15 mouse cellular contexts compared by ENCODE assay signal in the genomic region with DNA sequence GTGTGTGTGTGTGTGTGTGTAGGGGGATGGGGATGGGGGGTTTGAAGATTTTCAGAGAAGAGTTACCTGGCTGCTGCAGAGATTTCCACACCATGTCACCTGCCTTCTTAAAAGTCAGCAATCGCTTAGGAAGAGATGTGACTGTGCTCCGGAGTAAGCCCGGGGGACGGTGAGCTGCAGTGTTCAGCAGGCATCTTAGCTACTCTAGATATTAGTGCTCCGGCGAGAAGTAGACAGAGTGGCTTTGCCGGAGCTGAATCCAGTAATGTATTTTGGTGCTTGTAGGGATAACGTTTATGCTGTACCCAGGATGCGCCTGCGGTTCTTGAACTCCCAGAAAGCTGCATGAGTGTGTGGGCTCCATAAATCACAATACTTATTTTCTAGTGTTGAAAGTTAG. TPM values are rescaled to one million over a fixed set of nuclear protein-coding genes. Genes with fewer than 3 reads are reported as not detected.
DNase-seq lines count a peak whose midpoint lies in the region; ATAC-seq lines count a peak whose summit lies in the region.
"Had no signal": no experiment of that assay in that cellular context is flagged by ENCODE, and none has a peak within 500 bp of the region (broad histone marks: within the 10 kb centered on the region; RNA-seq: fewer than 3 reads in every experiment).

No protein-coding gene starts in this region.

- no peaks in the 10 kb centered on the region for H3K27me3 ChIP-seq in hindbrain, embryonic 13.5 days
- no peaks in the 10 kb centered on the region for H3K27me3 ChIP-seq in hindbrain, embryonic 10.5 days (ENCODE audit: insufficient read depth, poor library complexity, severe bottlenecking)
- no peaks in the 10 kb centered on the region for H3K27me3 ChIP-seq in forebrain, embryonic 14.5 days (replicated peaks; ENCODE audit: control insufficient read depth, insufficient read depth, low read length)
- H3K27me3 ChIP-seq in neural tube, embryonic 14.5 days (ENCODE audit: control insufficient read depth, insufficient read depth, low read length) = no peaks in the 10 kb centered on the region

- DNase-seq in hindbrain, embryonic 10.5 days (ENCODE audit: low spot score) = no peak
- DNase-seq in forebrain, embryonic 14.5 days (ENCODE audit: low spot score) = peak; percentile 44
- DNase-seq in left cerebral cortex, postnatal 25 days (ENCODE audit: low spot score in 2 of 2) = peak; percentile 35 to 41
- no peak for DNase-seq in adrenal gland, adult 18-20 months (ENCODE audit: low spot score in 2 of 2)
- DNase-seq in ovary, postnatal 14 days (ENCODE audit: low spot score) = no peak
- DNase-seq in thymus, postnatal 4 days = no peak

- H3K4me1 ChIP-seq in hindbrain, embryonic 13.5 days (replicated peaks) = peaks cover 15% of the 10 kb centered on the region
- H3K4me1 ChIP-seq in hindbrain, embryonic 10.5 days (replicated peaks) = no peaks in the 10 kb centered on the region
- H3K4me1 ChIP-seq in forebrain, embryonic 14.5 days (ENCODE audit: control insufficient read depth, insufficient read depth, low read length) = no peaks in the 10 kb centered on the region; the same call in 1 of the 2 replicates
- peaks cover 10% of the 10 kb centered on the region for H3K4me1 ChIP-seq in neural tube, embryonic 14.5 days (ENCODE audit: control insufficient read depth, insufficient read depth, low read length)
- H3K4me1 ChIP-seq: kidney, embryonic 15.5 days had no signal

- H3K9ac ChIP-seq in hindbrain, embryonic 13.5 days = no peak overlapping the region
- peak overlapping the region; percentile 35; the same call in 1 of the 2 replicates for H3K9ac ChIP-seq in forebrain, embryonic 14.5 days (ENCODE audit: low read length)
- H3K9ac ChIP-seq in neural tube, embryonic 14.5 days (replicated peaks; ENCODE audit: low read depth, low read length) = no peak overlapping the region
- H3K9ac ChIP-seq: kidney, embryonic 15.5 days had no signal

- ATAC-seq in hindbrain, embryonic 13.5 days (ENCODE audit: low FRiP score) = peak; percentile 61
- peak; percentile 64 for ATAC-seq in forebrain, embryonic 14.5 days
- ATAC-seq in neural tube, embryonic 14.5 days (ENCODE audit: low read depth) = peak; percentile 71; the same call in 1 of the 2 replicates

- H3K9me3 ChIP-seq in hindbrain, embryonic 13.5 days = no peaks in the 10 kb centered on the region
- H3K9me3 ChIP-seq in hindbrain, embryonic 10.5 days = no peaks in the 10 kb centered on the region
- no peaks in the 10 kb centered on the region for H3K9me3 ChIP-seq in forebrain, embryonic 14.5 days (replicated peaks; ENCODE audit: control insufficient read depth, low read length)
- no peaks in the 10 kb centered on the region for H3K9me3 ChIP-seq in neural tube, embryonic 14.5 days (ENCODE audit: control insufficient read depth, low read length)
- H3K9me3 ChIP-seq: kidney, embryonic 15.5 days had no signal

- intact Hi-C loops in left cerebral cortex, postnatal 25 days (cut with DNase I) = loop anchor here (5.0 kb wide), 2 partner anchors 150 to 245 kb away; no protein-coding TSS in a partner anchor

- peak overlapping the region; percentile 50 for H3K4me2 ChIP-seq in hindbrain, embryonic 13.5 days
- peak overlapping the region; percentile 57 for H3K4me2 ChIP-seq in forebrain, embryonic 14.5 days (ENCODE audit: low read length)
- H3K4me2 ChIP-seq in neural tube, embryonic 14.5 days (ENCODE audit: low read depth, low read length) = peak overlapping the region; percentile 42

- no peaks in the 10 kb centered on the region for H3K36me3 ChIP-seq in hindbrain, embryonic 13.5 days
- no peaks in the 10 kb centered on the region for H3K36me3 ChIP-seq in hindbrain, embryonic 10.5 days
- H3K36me3 ChIP-seq in forebrain, embryonic 14.5 days (ENCODE audit: control insufficient read depth, insufficient read depth, low read length) = no peaks in the 10 kb centered on the region
- H3K36me3 ChIP-seq in neural tube, embryonic 14.5 days (ENCODE audit: control insufficient read depth, insufficient read depth, low read length) = no peaks in the 10 kb centered on the region
- H3K36me3 ChIP-seq: kidney, embryonic 15.5 days had no signal

- peak overlapping the region; percentile 24 for H3K4me3 ChIP-seq in hindbrain, embryonic 13.5 days
- no peak overlapping the region for H3K4me3 ChIP-seq in hindbrain, embryonic 10.5 days
- H3K4me3 ChIP-seq in forebrain, embryonic 14.5 days (ENCODE audit: low read depth, low read length) = peak overlapping the region; percentile 26
- peak overlapping the region; percentile 18 for H3K4me3 ChIP-seq in neural tube, embryonic 14.5 days (ENCODE audit: low read depth, low read length)
- H3K4me3 ChIP-seq: erythroblast, embryonic 14.5 days; kidney, embryonic 15.5 days had no signal

- WGBS in hindbrain, embryonic 13.5 days = 74% methylated on average over 10 of the region's 10 CpGs
- WGBS in hindbrain, embryonic 10.5 days = 90% methylated on average over 10 of the region's 10 CpGs
- WGBS in forebrain, embryonic 14.5 days = 45% methylated on average over 10 of the region's 10 CpGs
- 52% methylated on average over 10 of the region's 10 CpGs for WGBS in neural tube, embryonic 14.5 days

- H3K27ac ChIP-seq in hindbrain, embryonic 13.5 days = peak overlapping the region; percentile 81; the same call in 1 of the 2 replicates
- no peak overlapping the region for H3K27ac ChIP-seq in hindbrain, embryonic 10.5 days
- no peak overlapping the region for H3K27ac ChIP-seq in forebrain, embryonic 14.5 days (ENCODE audit: low read depth, low read length)
- H3K27ac ChIP-seq in neural tube, embryonic 14.5 days (ENCODE audit: low read depth, low read length) = peak overlapping the region; percentile 16; the same call in 1 of the 2 replicates
- H3K27ac ChIP-seq: kidney, embryonic 15.5 days; stomach, postnatal 0 days had no signal

RNA-seq across cellular contexts. Expression of a gene that starts 0.7 kb away (rescaled TPM):
- polyA plus RNA-seq in hindbrain, embryonic 13.5 days (2015; fragmentation: Nextera tagmentation; extraction: Ambion mirVana) = 3.4 and 3.6 TPM in 2 replicates
- polyA plus RNA-seq in hindbrain, embryonic 10.5 days (2016; fragmentation: Nextera tagmentation; extraction: Ambion mirVana) = 0.12 TPM in 1 of 2 replicates, not detected in the other
- 2.8 and 5.0 TPM in 2 replicates for polyA plus RNA-seq in forebrain, embryonic 14.5 days (2014; fragmentation: Nextera tagmentation; extraction: Ambion mirVana)
- total RNA-seq in left cerebral cortex, postnatal 25 days (2021) = 10 to 100 TPM in 1 of 2 experiments, 1 to 10 TPM in 1; 9.0 to 14.8 TPM
- 4.7 and 6.8 TPM in 2 replicates for polyA plus RNA-seq in neural tube, embryonic 14.5 days (2014; fragmentation: Nextera tagmentation; extraction: Ambion mirVana)
- total RNA-seq in adrenal gland, adult 18-20 months (2021) = not detected
- total RNA-seq: common myeloid progenitor, adult 5-6 weeks; gastrocnemius, postnatal 4 days; liver, adult 2 months had no signal
- polyA plus RNA-seq: erythroblast, embryonic 14.5 days; heart, postnatal 0 days; kidney, embryonic 15.5 days; liver, adult 2 months had no signal

RNA-seq across cellular contexts. Expression of a gene that starts 0.7 kb away (rescaled TPM):
- polyA plus RNA-seq in hindbrain, embryonic 13.5 days (2015; fragmentation: Nextera tagmentation; extraction: Ambion mirVana) = 0.66 and 1.4 TPM in 2 replicates
- not detected in 2 replicates for polyA plus RNA-seq in hindbrain, embryonic 10.5 days (2016; fragmentation: Nextera tagmentation; extraction: Ambion mirVana)
- 0.18 and 0.52 TPM in 2 replicates for polyA plus RNA-seq in forebrain, embryonic 14.5 days (2014; fragmentation: Nextera tagmentation; extraction: Ambion mirVana)
- 1 to 10 TPM; 2.4 to 4.6 TPM for total RNA-seq in left cerebral cortex, postnatal 25 days (2021)
- 1.1 and 1.9 TPM in 2 replicates for polyA plus RNA-seq in neural tube, embryonic 14.5 days (2014; fragmentation: Nextera tagmentation; extraction: Ambion mirVana)
- total RNA-seq in adrenal gland, adult 18-20 months (2021) = not detected
- total RNA-seq: common myeloid progenitor, adult 5-6 weeks; gastrocnemius, postnatal 4 days; liver, adult 2 months had no signal
- polyA plus RNA-seq: erythroblast, embryonic 14.5 days; heart, postnatal 0 days; kidney, embryonic 15.5 days; liver, adult 2 months; stomach, postnatal 0 days had no signal

Comparison
In these comparisons a context has a peak if more than half of its experiments do, and no peak if none do; other contexts are left out.
1. H3K27ac ChIP-seq: peak in hindbrain, embryonic 13.5 days (single experiment) and neural tube, embryonic 14.5 days (single experiment); none in hindbrain, embryonic 10.5 days (single experiment) and forebrain, embryonic 14.5 days (single experiment).
2. DNase-seq: peak in forebrain, embryonic 14.5 days (single experiment) and left cerebral cortex, postnatal 25 days (2 of 2); none in hindbrain, embryonic 10.5 days (single experiment), adrenal gland, adult 18-20 months (0 of 2), ovary, postnatal 14 days (single experiment) and thymus, postnatal 4 days (single experiment).
3. Peak in every context shown above with its lines, with median percentiles within 50 percentile points of each other: ATAC-seq and H3K4me2 ChIP-seq.